Mouse (Mus musculus): Measurements from ENCODE around the gene Gm20532. TPM values are rescaled to one million over a fixed set of nuclear protein-coding genes. Genes with fewer than 3 reads are reported as not detected.
A peak's percentile ranks its signal among the peaks of the same experiment; 100 is the strongest.

Gene Gm20532
- total RNA-seq, 1 experiment from 2014 or later = not detected

GRCm38 (mm10) chr2:26609261-26609661 lies 22.8 kb downstream of the Gm20532 start:
- no peak for ATAC-seq (ENCODE audit: extremely low read depth, insufficient number of reproducible peaks, low FRiP score, poor library complexity, severe bottlenecking)

- ATAC-seq (ENCODE audit: extremely low read depth, insufficient number of reproducible peaks, low FRiP score, poor library complexity, severe bottlenecking) = no peak
Measured at GRCm38 (mm10) chr2:26610526-26610925, 24.1 kb downstream of the Gm20532 start.

- no peak for ATAC-seq (ENCODE audit: extremely low read depth, insufficient number of reproducible peaks, low FRiP score, poor library complexity, severe bottlenecking)
Measured at GRCm38 (mm10) chr2:26611054-26611453, 24.6 kb downstream of the Gm20532 start.

- ATAC-seq (ENCODE audit: extremely low read depth, insufficient number of reproducible peaks, low FRiP score, poor library complexity, severe bottlenecking) = no peak
Measured at GRCm38 (mm10) chr2:26611896-26612295, 25.5 kb downstream of the Gm20532 start.

- ATAC-seq (ENCODE audit: extremely low read depth, insufficient number of reproducible peaks, low FRiP score, poor library complexity, severe bottlenecking) = no peak
Measured at GRCm38 (mm10) chr2:26614903-26615302, 28.5 kb downstream of the Gm20532 start.

- ATAC-seq (ENCODE audit: extremely low read depth, insufficient number of reproducible peaks, low FRiP score, poor library complexity, severe bottlenecking) = no peak
Measured at GRCm38 (mm10) chr2:26615459-26616124, 29.2 kb downstream of the Gm20532 start.

- no peak for ATAC-seq (ENCODE audit: extremely low read depth, insufficient number of reproducible peaks, low FRiP score, poor library complexity, severe bottlenecking)
Measured at GRCm38 (mm10) chr2:26617331-26617730, 30.9 kb downstream of the Gm20532 start.

GRCm38 (mm10) chr2:26617928-26618327 lies 31.5 kb downstream of the Gm20532 start:
- ATAC-seq (ENCODE audit: extremely low read depth, insufficient number of reproducible peaks, low FRiP score, poor library complexity, severe bottlenecking) = no peak

GRCm38 (mm10) chr2:26621246-26621645 lies 34.8 kb downstream of the Gm20532 start:
- ATAC-seq (ENCODE audit: extremely low read depth, insufficient number of reproducible peaks, low FRiP score, poor library complexity, severe bottlenecking) = no peak

- ATAC-seq (ENCODE audit: extremely low read depth, insufficient number of reproducible peaks, low FRiP score, poor library complexity, severe bottlenecking) = 0 out of 2 replicates have a peak, but pooled peaks have one; percentile 36
Measured at GRCm38 (mm10) chr2:26622984-26623383, 36.5 kb downstream of the Gm20532 start.

GRCm38 (mm10) chr2:26625419-26625818 lies 39.0 kb downstream of the Gm20532 start:
- no peak for ATAC-seq (ENCODE audit: extremely low read depth, insufficient number of reproducible peaks, low FRiP score, poor library complexity, severe bottlenecking)

- ATAC-seq (ENCODE audit: extremely low read depth, insufficient number of reproducible peaks, low FRiP score, poor library complexity, severe bottlenecking) = no peak
Measured at GRCm38 (mm10) chr2:26626081-26626480, 39.6 kb downstream of the Gm20532 start.

GRCm38 (mm10) chr2:26627921-26628739 lies 41.7 kb downstream of the Gm20532 start, which contains the start of gene Fam69b:
Gene Fam69b (plus strand): TSS chr2:26628457.
- 0 out of 2 replicates have a peak, but pooled peaks have one; percentile 17 for ATAC-seq (ENCODE audit: extremely low read depth, insufficient number of reproducible peaks, low FRiP score, poor library complexity, severe bottlenecking)

GRCm38 (mm10) chr2:26628792-26629437 lies 42.5 kb downstream of the Gm20532 start:
- no peak for ATAC-seq (ENCODE audit: extremely low read depth, insufficient number of reproducible peaks, low FRiP score, poor library complexity, severe bottlenecking)

- ATAC-seq (ENCODE audit: extremely low read depth, insufficient number of reproducible peaks, low FRiP score, poor library complexity, severe bottlenecking) = no peak
Measured at GRCm38 (mm10) chr2:26632541-26633395, 46.3 kb downstream of the Gm20532 start.

GRCm38 (mm10) chr2:26633953-26634530 lies 47.6 kb downstream of the Gm20532 start:
- no peak for ATAC-seq (ENCODE audit: extremely low read depth, insufficient number of reproducible peaks, low FRiP score, poor library complexity, severe bottlenecking)

- no peak for ATAC-seq (ENCODE audit: extremely low read depth, insufficient number of reproducible peaks, low FRiP score, poor library complexity, severe bottlenecking)
Measured at GRCm38 (mm10) chr2:26634629-26635488, 48.4 kb downstream of the Gm20532 start.
